In the genomic region with DNA sequence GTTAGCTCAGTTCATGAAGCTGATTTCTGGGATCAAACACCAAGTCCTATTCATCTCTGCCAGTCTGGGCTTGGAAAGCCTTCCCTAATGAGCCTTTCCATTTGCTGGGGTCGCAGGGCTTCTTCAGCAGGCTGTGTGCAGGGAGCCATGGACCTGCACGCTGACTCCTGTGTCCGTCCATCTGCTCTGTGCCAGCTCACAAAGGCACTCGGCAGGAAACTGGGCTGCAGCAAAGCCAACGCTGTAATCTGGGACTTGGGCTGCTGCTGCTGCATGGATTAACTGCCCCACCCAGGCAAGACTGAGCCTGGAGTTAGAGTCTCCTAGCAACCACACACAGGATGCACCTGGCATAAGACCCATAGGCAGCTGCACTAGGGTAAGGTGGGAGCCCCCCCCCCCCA, we compare ENCODE assay signal across 10 mouse cellular contexts. TPM values are rescaled to one million over a fixed set of nuclear protein-coding genes. Genes with fewer than 3 reads are reported as not detected.
A peak's percentile ranks its signal among the peaks of the same experiment; 100 is the strongest.
DNase-seq lines count a peak whose midpoint lies in the region; ATAC-seq and TF ChIP-seq lines count a peak whose summit lies in the region.
"Had no signal": no experiment of that assay in that cellular context is flagged by ENCODE, and none has a peak within 500 bp of the region (broad histone marks: within the 10 kb centered on the region; RNA-seq: fewer than 3 reads in every experiment).

No protein-coding gene starts in this region.

- ATAC-seq in forebrain, embryonic 13.5 days: no peak
- peak; percentile 57; the same call in 1 of the 2 replicates for ATAC-seq in limb, embryonic 13.5 days (ENCODE audit: low FRiP score, low read depth)

- whole genome bisulfite sequencing in forebrain, embryonic 13.5 days: 7% methylated on average over 5 of the region's 5 CpGs
- WGBS in limb, embryonic 13.5 days: 40% methylated on average over 5 of the region's 5 CpGs

- H3K4me1 ChIP-seq in forebrain, embryonic 13.5 days: peaks cover 46% of the 10 kb centered on the region
- peaks cover 67% of the 10 kb centered on the region for H3K4me1 ChIP-seq in limb, embryonic 13.5 days

- no peaks in the 10 kb centered on the region for H3K27me3 ChIP-seq in forebrain, embryonic 13.5 days
- no peaks in the 10 kb centered on the region for H3K27me3 ChIP-seq in limb, embryonic 13.5 days
- H3K27me3 ChIP-seq: stomach, embryonic 15.5 days had no signal

- no peaks in the 10 kb centered on the region for H3K9me3 ChIP-seq in forebrain, embryonic 13.5 days (replicated peaks)
- H3K9me3 ChIP-seq in limb, embryonic 13.5 days: no peaks in the 10 kb centered on the region
- H3K9me3 ChIP-seq: stomach, embryonic 15.5 days had no signal

- no peak overlapping the region for H3K4me2 ChIP-seq in forebrain, embryonic 13.5 days
- H3K4me2 ChIP-seq in limb, embryonic 13.5 days (replicated peaks): no peak overlapping the region
- H3K4me2 ChIP-seq: stomach, embryonic 15.5 days had no signal

- TF ChIP-seq CTCF in gastrocnemius, adult 2 months (IDR thresholded peaks at IDR 0.05): no peak

- peak; percentile 27 to 37 for DNase-seq in cerebellum, postnatal 36 days
- DNase-seq in cerebellum, adult 8-10 months: no peak
- DNase-seq in retina, adult 2 months (ENCODE audit: low read depth, low spot score): peak; percentile 23
- DNase-seq in testis, postnatal 10 days (ENCODE audit: low spot score): no peak
- no peak for DNase-seq in kidney, adult 18-20 months
- DNase-seq in gastrocnemius, adult 2 months: no peak
- DNase-seq: kidney, adult 11 months had no signal

- peaks cover 10% of the 10 kb centered on the region for H3K36me3 ChIP-seq in forebrain, embryonic 13.5 days (ENCODE audit: poor library complexity, severe bottlenecking)
- H3K36me3 ChIP-seq in limb, embryonic 13.5 days: peaks cover 15% of the 10 kb centered on the region

- intact Hi-C loops in gastrocnemius, adult 2 months (cut with DNase I): loop anchor here (5.0 kb wide), 1 partner anchor 143 kb away; a partner anchor contains a TSS

- peak overlapping the region; percentile 48; the same call in 1 of the 2 replicates for H3K27ac ChIP-seq in forebrain, embryonic 13.5 days
- peak overlapping the region; percentile 79 for H3K27ac ChIP-seq in limb, embryonic 13.5 days
- H3K27ac ChIP-seq in gastrocnemius, adult 2 months: no peak overlapping the region
- H3K27ac ChIP-seq: stomach, embryonic 15.5 days had no signal

- no peak overlapping the region for H3K9ac ChIP-seq in forebrain, embryonic 13.5 days
- no peak overlapping the region for H3K9ac ChIP-seq in limb, embryonic 13.5 days
- H3K9ac ChIP-seq: stomach, embryonic 15.5 days had no signal

- no peak overlapping the region for H3K4me3 ChIP-seq in forebrain, embryonic 13.5 days
- H3K4me3 ChIP-seq in limb, embryonic 13.5 days: no peak overlapping the region
- no peak overlapping the region for H3K4me3 ChIP-seq in gastrocnemius, adult 2 months
- H3K4me3 ChIP-seq: stomach, embryonic 15.5 days had no signal

RNA-seq across cellular contexts. Expression of a gene that starts 16.2 kb away (rescaled TPM):
- 10.5 and 10.6 TPM in 2 replicates for polyA plus RNA-seq in forebrain, embryonic 13.5 days (2015; fragmentation: Nextera tagmentation; extraction: Ambion mirVana)
- 17.0 and 18.8 TPM in 2 replicates for polyA plus RNA-seq in limb, embryonic 13.5 days (2015; fragmentation: Nextera tagmentation; extraction: Ambion mirVana)
- 100 to 1,000 TPM; 203 to 264 TPM for total RNA-seq in gastrocnemius, adult 2 months (2021)

RNA-seq across cellular contexts. Expression of a gene that starts 22.2 kb away (rescaled TPM):
- polyA plus RNA-seq in forebrain, embryonic 13.5 days (2015; fragmentation: Nextera tagmentation; extraction: Ambion mirVana): 164 and 173 TPM in 2 replicates
- polyA plus RNA-seq in limb, embryonic 13.5 days (2015; fragmentation: Nextera tagmentation; extraction: Ambion mirVana): 133 and 145 TPM in 2 replicates
- total RNA-seq in gastrocnemius, adult 2 months (2021): 10 to 100 TPM; 41.1 to 48.6 TPM

RNA-seq across cellular contexts. Expression of a gene that starts 48.8 kb away (rescaled TPM):
- 0.31 and 0.54 TPM in 2 replicates for polyA plus RNA-seq in forebrain, embryonic 13.5 days (2015; fragmentation: Nextera tagmentation; extraction: Ambion mirVana)
- polyA plus RNA-seq in limb, embryonic 13.5 days (2015; fragmentation: Nextera tagmentation; extraction: Ambion mirVana): 0.59 and 1.1 TPM in 2 replicates
- under 1 TPM; 0.46 to 0.53 TPM for total RNA-seq in gastrocnemius, adult 2 months (2021)

Comparison
In these comparisons a context has a peak if more than half of its experiments do, and no peak if none do; other contexts are left out.
1. DNase-seq: peak in cerebellum, postnatal 36 days (2 of 2) and retina, adult 2 months (single experiment); none in cerebellum, adult 8-10 months (single experiment), testis, postnatal 10 days (single experiment), kidney, adult 18-20 months (single experiment) and gastrocnemius, adult 2 months (single experiment).